ENCODE assay signal across 16 mouse cellular contexts in the genomic region with DNA sequence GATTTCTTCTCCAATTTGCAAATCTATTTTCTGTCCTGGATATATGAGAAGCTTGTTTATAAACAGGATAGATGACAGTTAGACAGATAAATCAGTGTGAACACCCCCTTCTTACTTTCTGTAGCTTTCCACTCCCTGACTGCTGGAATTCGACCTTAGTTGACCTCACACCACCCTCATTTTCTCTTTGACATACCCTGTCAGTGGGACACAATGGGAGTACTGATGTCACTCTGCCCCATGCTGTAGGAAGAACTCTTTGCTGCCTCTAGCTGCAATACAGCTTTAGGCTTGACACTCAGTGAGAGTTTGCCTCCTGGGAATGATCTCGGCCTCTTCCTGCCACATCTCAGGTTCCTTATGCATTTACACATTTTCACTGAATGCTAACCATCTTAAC.
DNase-seq lines count a peak whose midpoint lies in the region; ATAC-seq lines count a peak whose summit lies in the region.
"Had no signal": no experiment of that assay in that cellular context is flagged by ENCODE, and none has a peak within 500 bp of the region (broad histone marks: within the 10 kb centered on the region; RNA-seq: fewer than 3 reads in every experiment).

No protein-coding gene starts in this region.

- peaks cover 3% of the 10 kb centered on the region; the same call in 1 of the 2 replicates for H3K4me1 ChIP-seq in forebrain, embryonic 13.5 days
- peaks cover 4% of the 10 kb centered on the region; the same call in 1 of the 2 replicates for H3K4me1 ChIP-seq in forebrain, embryonic 16.5 days (replicated peaks; ENCODE audit: control insufficient read depth, insufficient read depth, low read length)
- no peaks in the 10 kb centered on the region for H3K4me1 ChIP-seq in kidney, embryonic 16.5 days (ENCODE audit: insufficient read depth, low read length)
- no peaks in the 10 kb centered on the region for H3K4me1 ChIP-seq in midbrain, embryonic 14.5 days (ENCODE audit: control insufficient read depth, insufficient read depth, low read length)
- H3K4me1 ChIP-seq: embryonic facial prominence, embryonic 15.5 days; liver, embryonic 15.5 days had no signal

- H3K9me3 ChIP-seq in forebrain, embryonic 13.5 days (replicated peaks), result no peaks in the 10 kb centered on the region
- H3K9me3 ChIP-seq in forebrain, embryonic 16.5 days (ENCODE audit: control insufficient read depth, low read length), result no peaks in the 10 kb centered on the region
- H3K9me3 ChIP-seq in kidney, embryonic 16.5 days (ENCODE audit: low read length), result no peaks in the 10 kb centered on the region
- no peaks in the 10 kb centered on the region for H3K9me3 ChIP-seq in midbrain, embryonic 14.5 days (ENCODE audit: control insufficient read depth, low read length)
- H3K9me3 ChIP-seq: embryonic facial prominence, embryonic 15.5 days; liver, embryonic 15.5 days had no signal

- no peaks in the 10 kb centered on the region for H3K36me3 ChIP-seq in forebrain, embryonic 13.5 days (ENCODE audit: poor library complexity, severe bottlenecking)
- H3K36me3 ChIP-seq in forebrain, embryonic 16.5 days (ENCODE audit: control insufficient read depth, insufficient read depth), result no peaks in the 10 kb centered on the region
- H3K36me3 ChIP-seq in kidney, embryonic 16.5 days (ENCODE audit: insufficient read depth, low read length), result no peaks in the 10 kb centered on the region
- H3K36me3 ChIP-seq in midbrain, embryonic 14.5 days (ENCODE audit: control insufficient read depth, insufficient read depth, low read length), result no peaks in the 10 kb centered on the region
- H3K36me3 ChIP-seq: embryonic facial prominence, embryonic 15.5 days; liver, embryonic 15.5 days had no signal

- H3K4me3 ChIP-seq in forebrain, embryonic 13.5 days, result no peak overlapping the region
- no peak overlapping the region for H3K4me3 ChIP-seq in forebrain, embryonic 16.5 days (replicated peaks; ENCODE audit: low read length)
- H3K4me3 ChIP-seq in kidney, embryonic 16.5 days (ENCODE audit: low read length), result no peak overlapping the region
- no peak overlapping the region for H3K4me3 ChIP-seq in midbrain, embryonic 14.5 days (replicated peaks; ENCODE audit: low read depth, low read length)
- H3K4me3 ChIP-seq: embryonic facial prominence, embryonic 15.5 days; liver, embryonic 15.5 days; myocyte had no signal

- ATAC-seq in forebrain, embryonic 13.5 days, result 0 out of 2 replicates have a peak, but pooled peaks have one; percentile 45
- no peak for ATAC-seq in forebrain, embryonic 16.5 days
- peak; percentile 76 for ATAC-seq in kidney, embryonic 16.5 days (ENCODE audit: low FRiP score, low TSS enrichment)
- ATAC-seq in midbrain, embryonic 14.5 days (ENCODE audit: low FRiP score, low TSS enrichment), result no peak

- H3K9ac ChIP-seq in forebrain, embryonic 13.5 days, result no peak overlapping the region
- no peak overlapping the region for H3K9ac ChIP-seq in forebrain, embryonic 16.5 days (replicated peaks; ENCODE audit: low read depth, low read length)
- H3K9ac ChIP-seq in kidney, embryonic 16.5 days (replicated peaks; ENCODE audit: low read length), result no peak overlapping the region
- H3K9ac ChIP-seq in midbrain, embryonic 14.5 days (replicated peaks; ENCODE audit: low read length), result no peak overlapping the region
- H3K9ac ChIP-seq: embryonic facial prominence, embryonic 15.5 days; liver, embryonic 15.5 days had no signal

- H3K27ac ChIP-seq in forebrain, embryonic 13.5 days, result no peak overlapping the region
- H3K27ac ChIP-seq in forebrain, embryonic 16.5 days (ENCODE audit: low read length), result no peak overlapping the region
- no peak overlapping the region for H3K27ac ChIP-seq in kidney, embryonic 16.5 days (ENCODE audit: low read length)
- H3K27ac ChIP-seq in midbrain, embryonic 14.5 days (replicated peaks; ENCODE audit: low read depth, low read length), result no peak overlapping the region
- H3K27ac ChIP-seq: embryonic facial prominence, embryonic 15.5 days; liver, embryonic 15.5 days had no signal

- no peak for DNase-seq in kidney, adult 18-20 months
- DNase-seq in embryo, embryonic 10 days (ENCODE audit: low spot score), result peak; percentile 80
- peak; percentile 34 for DNase-seq in midbrain, embryonic 14.5 days
- no peak for DNase-seq in adrenal gland, adult 2 months
- DNase-seq in spleen, adult 12 weeks (ENCODE audit: low spot score), result no peak
- DNase-seq: cerebellum, adult 9-10 months; heart, postnatal 4 days; kidney, adult 9 months; lung, postnatal 4 days; spleen, adult 18-20 months had no signal

- H3K4me2 ChIP-seq in forebrain, embryonic 13.5 days, result no peak overlapping the region
- H3K4me2 ChIP-seq in forebrain, embryonic 16.5 days (ENCODE audit: low read length), result no peak overlapping the region
- H3K4me2 ChIP-seq in kidney, embryonic 16.5 days (replicated peaks; ENCODE audit: low read depth, low read length), result no peak overlapping the region
- H3K4me2 ChIP-seq in midbrain, embryonic 14.5 days (ENCODE audit: low read length), result no peak overlapping the region
- H3K4me2 ChIP-seq: embryonic facial prominence, embryonic 15.5 days; liver, embryonic 15.5 days had no signal

- WGBS in forebrain, embryonic 13.5 days, result 20% methylated on average over 2 of the region's 2 CpGs
- WGBS in forebrain, embryonic 16.5 days, result 23% methylated on average over 2 of the region's 2 CpGs
- WGBS in kidney, embryonic 16.5 days, result 17% methylated on average over 2 of the region's 2 CpGs
- 13% methylated on average over 2 of the region's 2 CpGs for WGBS in midbrain, embryonic 14.5 days

- H3K27me3 ChIP-seq in forebrain, embryonic 13.5 days, result no peaks in the 10 kb centered on the region
- H3K27me3 ChIP-seq in forebrain, embryonic 16.5 days (replicated peaks; ENCODE audit: control insufficient read depth, insufficient read depth, low read length), result no peaks in the 10 kb centered on the region
- H3K27me3 ChIP-seq in kidney, embryonic 16.5 days (ENCODE audit: insufficient read depth, low read length), result no peaks in the 10 kb centered on the region
- no peaks in the 10 kb centered on the region for H3K27me3 ChIP-seq in midbrain, embryonic 14.5 days (ENCODE audit: control insufficient read depth, insufficient read depth, low read length)
- H3K27me3 ChIP-seq: embryonic facial prominence, embryonic 15.5 days; liver, embryonic 15.5 days had no signal

Comparison
In these comparisons a context has a peak if more than half of its experiments do, and no peak if none do; other contexts are left out.
1. ATAC-seq: peak in forebrain, embryonic 13.5 days (single experiment) and kidney, embryonic 16.5 days (single experiment); none in forebrain, embryonic 16.5 days (single experiment) and midbrain, embryonic 14.5 days (single experiment).
2. DNase-seq: peak in embryo, embryonic 10 days (single experiment) and midbrain, embryonic 14.5 days (single experiment); none in kidney, adult 18-20 months (single experiment), adrenal gland, adult 2 months (single experiment) and spleen, adult 12 weeks (single experiment).